Mouse (Mus musculus) kidney, adult 2 months (tissue): ENCODE measurements around the gene Ehd3.

Experiments
- CTCF ChIP-seq: fragments of 200-500 bp; conservative IDR thresholded peaks from 2 replicates; pipeline ENCODE4 v1.5.1; 2011; ENCODE audit warnings: low read depth, mild to moderate bottlenecking, control low read depth, low read length, moderate library complexity, mixed read lengths; ENCODE audit not compliant: insufficient read depth, insufficient read length
- POLR2A ChIP-seq: fragments of 200-500 bp; IDR thresholded peaks from one replicate; pipeline ENCODE4 v1.6.1; 2011; ENCODE audit warnings: low read depth, low read length, control low read depth

DNA sequence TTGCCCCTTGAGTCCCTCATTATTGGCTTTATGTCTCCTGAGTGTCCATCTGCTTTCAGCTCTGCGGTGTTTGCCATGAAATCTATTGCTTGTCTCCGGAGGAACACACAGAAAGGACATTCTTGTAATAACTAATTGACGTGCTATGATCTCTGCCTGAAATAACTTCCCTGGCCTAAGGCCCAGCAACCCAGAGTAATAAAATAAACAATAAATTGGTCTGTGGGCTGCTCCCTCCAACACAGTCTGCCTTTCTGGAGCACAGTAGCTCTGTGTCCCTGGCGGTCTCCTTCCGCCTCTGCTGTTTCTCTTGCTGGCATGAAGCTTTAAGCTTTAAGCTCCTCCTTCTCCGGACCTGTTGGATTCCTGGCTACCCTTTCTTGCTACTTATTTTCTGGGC lies 4.5 kb downstream of the Ehd3 start:
- TF ChIP-seq POLR2A (no peak), CTCF (no peak)
